Comparison of ENCODE assay signal across 8 mouse cellular contexts in genomic region chr6:67375982-67376391, GRCm38 (mm10). TPM values are rescaled to one million over a fixed set of nuclear protein-coding genes. Genes with fewer than 3 reads are reported as not detected.
DNase-seq lines count a peak whose midpoint lies in the region; ATAC-seq and TF ChIP-seq lines count a peak whose summit lies in the region.

Gene Il12rb2 (minus strand): TSS chr6:67376188.

- no peaks in the 10 kb centered on the region for H3K9me3 ChIP-seq in kidney, embryonic 16.5 days (ENCODE audit: low read length)
- no peaks in the 10 kb centered on the region for H3K9me3 ChIP-seq in intestine, embryonic 16.5 days (ENCODE audit: control insufficient read depth, low read length)

- peaks cover 6% of the 10 kb centered on the region; the same call in 1 of the 2 replicates for H3K4me1 ChIP-seq in kidney, embryonic 16.5 days (ENCODE audit: insufficient read depth, low read length)
- no peaks in the 10 kb centered on the region; the same call in none of the 2 replicates for H3K4me1 ChIP-seq in bone marrow, adult 2 months (ENCODE audit: control insufficient read depth, insufficient read depth, low read length)
- H3K4me1 ChIP-seq in intestine, embryonic 16.5 days (ENCODE audit: control insufficient read depth, insufficient read depth, low read length) = no peaks in the 10 kb centered on the region
- H3K4me1 ChIP-seq in spleen, adult 2 months (ENCODE audit: control insufficient read depth, insufficient read depth, insufficient read length) = no peaks in the 10 kb centered on the region; the same call in 1 of the 2 replicates

- DNase-seq in kidney, adult 9 months = no peak
- peak; percentile 91 for DNase-seq in heart, adult 11 months
- peak; percentile 8 to 19 for DNase-seq in spleen, adult 2 months (ENCODE audit: low read depth in 1 of 2, low spot score in 2 of 2)
- DNase-seq in urinary bladder, postnatal 14 days (ENCODE audit: low spot score) = no peak

- no peak for TF ChIP-seq POLR2A in bone marrow, adult 2 months (IDR thresholded peaks at IDR 0.05; ENCODE audit: borderline replicate concordance, control insufficient read depth, low read depth, low read length)
- TF ChIP-seq POLR2A in spleen, adult 2 months (IDR thresholded peaks at IDR 0.05; ENCODE audit: low read depth, low read length) = no peak

- H3K9ac ChIP-seq in kidney, embryonic 16.5 days (replicated peaks; ENCODE audit: low read length) = no peak within 1 kb of the TSS
- no peak within 1 kb of the TSS for H3K9ac ChIP-seq in intestine, embryonic 16.5 days (ENCODE audit: low read depth, low read length)

- H3K36me3 ChIP-seq in kidney, embryonic 16.5 days (ENCODE audit: insufficient read depth, low read length) = no peaks in the 10 kb centered on the region
- no peaks in the 10 kb centered on the region for H3K36me3 ChIP-seq in intestine, embryonic 16.5 days (ENCODE audit: control insufficient read depth, insufficient read depth, low read length)
- no peaks in the 10 kb centered on the region for H3K36me3 ChIP-seq in spleen, adult 2 months (ENCODE audit: control insufficient read depth, insufficient read depth, low read length)

- H3K27me3 ChIP-seq in kidney, embryonic 16.5 days (ENCODE audit: insufficient read depth, low read length) = peaks cover 14% of the 10 kb centered on the region; the same call in 1 of the 2 replicates
- peaks cover 10% of the 10 kb centered on the region for H3K27me3 ChIP-seq in intestine, embryonic 16.5 days (replicated peaks; ENCODE audit: control insufficient read depth, insufficient read depth, low read length)
- H3K27me3 ChIP-seq in spleen, adult 2 months (ENCODE audit: control insufficient read depth, insufficient read depth, low read length) = no peaks in the 10 kb centered on the region

- no peak for TF ChIP-seq CTCF in bone marrow, adult 2 months (IDR thresholded peaks at IDR 0.05; ENCODE audit: control insufficient read depth, insufficient read depth, low read length)
- TF ChIP-seq CTCF in spleen, adult 2 months (IDR thresholded peaks at IDR 0.05; ENCODE audit: extremely low read depth, insufficient read depth, insufficient read length, insufficient replicate concordance) = no peak

- peak within 1 kb of the TSS; percentile 36 for H3K4me3 ChIP-seq in kidney, embryonic 16.5 days (ENCODE audit: low read length)
- peak within 1 kb of the TSS; percentile 72 for H3K4me3 ChIP-seq in bone marrow, adult 2 months (replicated peaks; ENCODE audit: control insufficient read depth, low read depth, low read length)
- peak within 1 kb of the TSS; percentile 32 for H3K4me3 ChIP-seq in intestine, embryonic 16.5 days (ENCODE audit: low read length)
- peak within 1 kb of the TSS; percentile 54; the same call in 1 of the 2 replicates for H3K4me3 ChIP-seq in spleen, adult 2 months (ENCODE audit: extremely low read depth, insufficient read depth, insufficient read length)

- no peak for ATAC-seq in kidney, embryonic 16.5 days (ENCODE audit: low FRiP score, low TSS enrichment)
- no peak for ATAC-seq in intestine, embryonic 16.5 days
- peak; percentile 90 for ATAC-seq in megakaryocyte, adult 5-6 weeks (ENCODE audit: poor library complexity, severe bottlenecking)

- peak within 1 kb of the TSS; percentile 58 for H3K4me2 ChIP-seq in kidney, embryonic 16.5 days (replicated peaks; ENCODE audit: low read depth, low read length)
- peak within 1 kb of the TSS; percentile 37 for H3K4me2 ChIP-seq in intestine, embryonic 16.5 days (ENCODE audit: low read depth, low read length)

- no peak within 1 kb of the TSS for H3K27ac ChIP-seq in kidney, embryonic 16.5 days (ENCODE audit: low read length)
- H3K27ac ChIP-seq in bone marrow, adult 2 months (ENCODE audit: control insufficient read depth, insufficient read depth, low read depth, low read length, poor library complexity) = peak within 1 kb of the TSS; percentile 34; the same call in 1 of the 2 replicates
- H3K27ac ChIP-seq in intestine, embryonic 16.5 days (ENCODE audit: low read length) = no peak within 1 kb of the TSS
- H3K27ac ChIP-seq in spleen, adult 2 months (ENCODE audit: insufficient read depth, low read length) = peak within 1 kb of the TSS; percentile 47; the same call in 1 of the 2 replicates

- 1% methylated on average over 26 of the region's 26 CpGs for WGBS in kidney, embryonic 16.5 days
- WGBS in bone marrow, adult 2 months = 1% methylated on average over 26 of the region's 26 CpGs
- WGBS in intestine, embryonic 16.5 days = 5% methylated on average over 26 of the region's 26 CpGs
- WGBS in spleen, adult 2 months = 2% methylated on average over 26 of the region's 26 CpGs

RNA-seq across cellular contexts. Expression of gene Il12rb2, which starts in this region (rescaled TPM):
- polyA plus RNA-seq in kidney, embryonic 16.5 days (2015; fragmentation: Nextera tagmentation; extraction: Ambion mirVana) = 0.05 and 0.08 TPM in 2 replicates
- 1.3 TPM in 1 of 2 replicates, not detected in the other for polyA plus RNA-seq in bone marrow, adult 2 months (2011; ENCODE audit: insufficient read depth, insufficient read length, low replicate concordance, missing spikeins)
- polyA plus RNA-seq in intestine, embryonic 16.5 days (2015; fragmentation: Nextera tagmentation; extraction: Ambion mirVana) = 0.06 and 0.09 TPM in 2 replicates
- total RNA-seq in megakaryocyte, adult 5-6 weeks (2015) = 16.2 and 17.5 TPM in 2 replicates
- total RNA-seq in megakaryocyte, adult 5-6 weeks (2017) = 3.0 and 5.1 TPM in 2 replicates
- polyA plus RNA-seq in spleen, adult 2 months (2012; rRNA removed) = 1.8 and 2.3 TPM in 2 replicates

Comparison
In these comparisons a context has a peak if more than half of its experiments do, and no peak if none do; other contexts are left out.
1. H3K27ac ChIP-seq: peak in bone marrow, adult 2 months (single experiment) and spleen, adult 2 months (single experiment); none in kidney, embryonic 16.5 days (single experiment) and intestine, embryonic 16.5 days (single experiment).
2. DNase-seq: peak in heart, adult 11 months (single experiment) and spleen, adult 2 months (2 of 2); none in kidney, adult 9 months (single experiment) and urinary bladder, postnatal 14 days (single experiment).
3. Peak in every context shown above with its lines, with median percentiles within 50 percentile points of each other: H3K4me3 ChIP-seq.